Mouse (Mus musculus) midbrain, embryonic 11.5 days (tissue): ENCODE data around the gene Rtl5. TPM values are rescaled to one million over a fixed set of nuclear protein-coding genes. Genes with fewer than 3 reads are reported as not detected.

Experiments used
- polyA plus RNA-seq: library from polyadenylated mRNA; unstranded; fragments of >200 nt; fragmentation: Nextera tagmentation; extraction: Ambion mirVana; gene quantifications from 2 replicates; pipeline ENCODE4 v1.2.1, GENCODE M21; 2014

Gene Rtl5
- polyA plus RNA-seq, 1 experiment from 2014 or later = 3.2 TPM

Other genes starting within 250 kb of the Rtl5 start
- gene Nhsl2, start 221.9 kb downstream of the Rtl5 start, polyA plus RNA-seq = 6.8 and 10.1 TPM in 2 replicates
- 70.8 and 78.5 TPM in 2 replicates for gene Pin4, start 48.1 kb upstream of the Rtl5 start, polyA plus RNA-seq
- gene Ercc6l, start 85.8 kb upstream of the Rtl5 start, polyA plus RNA-seq = 19.9 and 23.4 TPM in 2 replicates
- 657 and 675 TPM in 2 replicates for gene Rps4x, start 118.1 kb upstream of the Rtl5 start, polyA plus RNA-seq
- 7.1 and 9.4 TPM in 2 replicates for gene Cited1, start 180.9 kb upstream of the Rtl5 start, polyA plus RNA-seq